Mouse (Mus musculus) neural tube, embryonic 11.5 days (tissue): ENCODE measurements at regions not wholly inside any gene's neighbourhood (a gene's known extent, or its start where the extent isn't known, plus 50 kb on each side); places are given as distances from the start of the nearest gene placed in this dataset.

ENCODE experiments used
- ATAC-seq: fragments of 200-750 bp; cut with Nextera tagmentation; 2 replicates; pipeline ENCODE4 v1.8.0; 2017; ENCODE audit warnings: moderate number of reproducible peaks, mild to moderate bottlenecking, moderate TSS enrichment, moderate library complexity; ENCODE audit not compliant: insufficient read depth, low FRiP score, low TSS enrichment
- DNase-seq: peaks from one replicate; pipeline ENCODE4 v3.0.0-alpha.2; 2015; ENCODE audit warnings: low spot score
- H3K27ac ChIP-seq: fragments of 300-500 bp; sonication (generic); 2 replicates; pipeline ENCODE4 v1.5.1; 2014; ENCODE audit warnings: low read depth, mild to moderate bottlenecking, low read length
- H3K27me3 ChIP-seq: fragments of 300-500 bp; sonication (generic); 2 replicates; pipeline ENCODE4 v1.6.1; 2014; ENCODE audit warnings: mild to moderate bottlenecking, low read length, mixed read lengths; ENCODE audit not compliant: control insufficient read depth, insufficient read depth
- H3K36me3 ChIP-seq: fragments of 300-500 bp; sonication (generic); 2 replicates; pipeline ENCODE4 v1.6.1; 2014; ENCODE audit warnings: mild to moderate bottlenecking, low read length, moderate library complexity, mixed read lengths; ENCODE audit not compliant: control insufficient read depth, insufficient read depth
- H3K4me1 ChIP-seq: fragments of 300-500 bp; sonication (generic); 2 replicates; pipeline ENCODE4 v1.6.1; 2014; ENCODE audit warnings: low read length, mixed read lengths; ENCODE audit not compliant: control insufficient read depth, insufficient read depth
- H3K4me2 ChIP-seq: fragments of 300-500 bp; sonication (generic); 2 replicates; pipeline ENCODE4 v1.6.1; 2014; ENCODE audit warnings: low read depth, mild to moderate bottlenecking, moderate library complexity
- H3K4me3 ChIP-seq: fragments of 300-500 bp; sonication (generic); 2 replicates; pipeline ENCODE4 v1.5.1; 2014; ENCODE audit warnings: low read depth, low read length
- H3K9ac ChIP-seq: fragments of 300-500 bp; sonication (generic); 2 replicates; pipeline ENCODE4 v1.6.1; 2014; ENCODE audit warnings: mild to moderate bottlenecking, low read length
- H3K9me3 ChIP-seq: fragments of 300-500 bp; sonication (generic); 2 replicates; pipeline ENCODE4 v1.6.1; 2016; ENCODE audit warnings: low read length; ENCODE audit not compliant: control insufficient read depth
- WGBS: fragments of 180-500 bp; shearing (Covaris S2); extraction: QIAGEN DNeasy Blood & Tissue Kit; methylation state at CpG from one replicate; pipeline ENCODE4 v1.1.7; 2014; 5-methylcytosine and 5-hydroxymethylcytosine counted together

DNA sequence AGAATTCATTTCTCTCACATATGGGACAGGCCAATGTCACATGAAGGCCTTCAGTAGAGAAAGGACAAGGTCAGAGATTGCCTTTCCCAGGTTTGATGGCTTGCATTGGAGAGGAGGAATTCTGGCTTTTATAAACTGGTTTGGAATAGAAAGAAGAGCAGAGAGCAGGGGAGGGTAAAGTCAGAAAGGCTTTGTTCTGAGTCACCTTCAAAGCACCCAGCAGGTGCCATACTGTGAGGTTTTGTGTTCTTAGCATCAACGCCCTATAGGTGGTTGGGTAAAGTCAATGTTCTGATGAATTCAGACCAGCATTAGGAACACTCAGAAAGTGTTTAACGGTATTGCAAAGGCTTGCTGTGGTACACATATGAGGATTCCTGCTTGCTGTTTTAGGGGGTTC lies 244.5 kb downstream of the Dact1 start:
- H3K9ac ChIP-seq: no peak overlapping the region
- H3K9me3 ChIP-seq: no peaks in the 10 kb centered on the region
- no peak overlapping the region for H3K4me2 ChIP-seq
- ATAC-seq (no peak), DNase-seq (no peak)
- no peak overlapping the region for H3K4me3 ChIP-seq
- H3K27me3 ChIP-seq: no peaks in the 10 kb centered on the region
- 63% methylated on average over 2 of the region's 2 CpGs for WGBS
- no peaks in the 10 kb centered on the region for H3K36me3 ChIP-seq
- H3K27ac ChIP-seq: no peak overlapping the region
- H3K4me1 ChIP-seq: no peaks in the 10 kb centered on the region

DNA sequence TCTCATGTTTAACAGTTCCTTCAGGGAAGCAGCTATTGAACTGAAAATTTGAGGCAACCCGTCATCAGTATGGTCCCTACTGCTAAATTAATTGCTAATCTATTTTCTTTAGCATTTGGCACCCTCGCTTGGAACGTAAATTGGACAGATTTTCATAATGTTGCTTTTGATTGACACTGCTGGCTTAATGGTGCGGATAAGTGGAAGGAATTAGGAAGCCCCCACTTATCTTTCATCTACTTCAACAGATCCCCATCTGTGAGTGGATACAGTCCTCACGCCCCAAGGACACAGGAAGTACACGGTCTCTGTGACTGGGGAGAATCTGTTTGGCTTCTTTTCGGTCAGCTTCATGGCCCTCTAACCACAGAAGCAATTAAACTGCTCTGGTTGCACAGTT lies 251.6 kb downstream of the Dact1 start:
- ATAC-seq (no peak), DNase-seq (no peak)

DNA sequence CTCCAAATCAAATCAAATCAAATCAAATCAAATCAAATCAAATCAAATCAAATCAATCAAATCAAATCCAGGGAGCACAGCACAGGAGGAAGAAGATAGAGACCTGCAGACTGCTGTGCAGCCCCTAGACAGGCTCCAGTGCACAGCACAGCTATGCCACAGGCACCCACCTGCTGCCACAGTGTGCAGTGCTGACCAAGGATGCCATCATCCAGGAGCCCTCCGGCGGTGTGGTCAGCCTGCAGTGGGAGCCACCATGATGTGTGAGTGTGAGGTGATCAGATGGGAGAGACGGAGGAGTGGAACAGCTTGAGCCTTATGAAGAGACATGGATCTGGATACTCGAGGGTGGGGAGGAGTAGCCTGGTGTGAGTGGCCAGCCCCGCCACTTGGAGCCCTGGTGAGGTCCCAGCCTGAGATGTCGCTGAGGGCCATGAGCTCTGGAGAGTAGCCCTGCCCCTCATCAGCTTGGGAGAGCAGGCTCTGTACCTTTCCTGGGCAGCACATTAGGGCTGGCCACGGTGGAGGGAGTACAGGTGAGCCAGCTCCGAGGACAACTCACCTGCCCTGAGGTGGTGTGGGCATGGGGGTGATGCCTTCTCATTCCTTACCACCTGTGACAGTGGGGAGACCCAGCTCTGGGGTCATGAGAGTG lies 252.4 kb downstream of the Dact1 start:
- Histone ChIP-seq H3K9me3 (no peaks in the 10 kb centered on the region), H3K36me3 (no peaks in the 10 kb centered on the region), H3K4me2 (no peak overlapping the region), H3K27me3 (no peaks in the 10 kb centered on the region), H3K27ac (no peak overlapping the region), H3K4me1 (no peaks in the 10 kb centered on the region), H3K9ac (no peak overlapping the region), H3K4me3 (no peak overlapping the region)
- WGBS: 88% methylated on average over 8 of the region's 8 CpGs
- DNase-seq (no peak), ATAC-seq (no peak)

More for the DNA sequence above, 251.6 kb downstream of the Dact1 start:
- Histone ChIP-seq H3K36me3 (no peaks in the 10 kb centered on the region), H3K27ac (no peak overlapping the region), H3K4me3 (no peak overlapping the region), H3K4me1 (no peaks in the 10 kb centered on the region), H3K9ac (no peak overlapping the region), H3K9me3 (no peaks in the 10 kb centered on the region), H3K4me2 (no peak overlapping the region), H3K27me3 (no peaks in the 10 kb centered on the region)
- 78% methylated on average over 7 of the region's 7 CpGs for WGBS

DNA sequence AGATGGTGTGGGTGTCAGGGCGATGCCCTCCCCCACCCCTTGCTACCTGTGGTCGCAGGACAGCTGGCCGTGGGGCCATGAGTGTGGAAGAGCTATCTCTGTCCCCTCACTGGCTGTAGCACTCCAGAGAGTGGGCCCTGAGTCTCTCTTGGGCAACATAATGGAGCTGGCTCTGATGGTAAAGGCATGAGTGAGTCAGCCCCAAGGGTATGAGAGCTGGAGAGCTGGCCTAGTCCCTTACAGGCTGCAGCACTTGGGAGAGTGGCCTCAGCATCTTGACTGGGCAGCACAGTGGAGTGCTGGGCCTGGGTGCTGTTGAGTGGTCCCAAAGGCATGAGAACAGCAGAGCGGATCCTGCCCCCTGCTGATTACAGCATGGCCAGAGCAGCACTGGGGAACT lies 253.5 kb downstream of the Dact1 start:
- H3K27me3 ChIP-seq: no peaks in the 10 kb centered on the region
- no peaks in the 10 kb centered on the region for H3K4me1 ChIP-seq
- ATAC-seq: no peak
- no peak overlapping the region for H3K4me2 ChIP-seq
- H3K4me3 ChIP-seq: no peak overlapping the region
- no peak for DNase-seq
- no peaks in the 10 kb centered on the region for H3K9me3 ChIP-seq
- WGBS: 95% methylated on average over 4 of the region's 4 CpGs
- no peak overlapping the region for H3K9ac ChIP-seq
- H3K36me3 ChIP-seq: no peaks in the 10 kb centered on the region
- H3K27ac ChIP-seq: no peak overlapping the region

DNA sequence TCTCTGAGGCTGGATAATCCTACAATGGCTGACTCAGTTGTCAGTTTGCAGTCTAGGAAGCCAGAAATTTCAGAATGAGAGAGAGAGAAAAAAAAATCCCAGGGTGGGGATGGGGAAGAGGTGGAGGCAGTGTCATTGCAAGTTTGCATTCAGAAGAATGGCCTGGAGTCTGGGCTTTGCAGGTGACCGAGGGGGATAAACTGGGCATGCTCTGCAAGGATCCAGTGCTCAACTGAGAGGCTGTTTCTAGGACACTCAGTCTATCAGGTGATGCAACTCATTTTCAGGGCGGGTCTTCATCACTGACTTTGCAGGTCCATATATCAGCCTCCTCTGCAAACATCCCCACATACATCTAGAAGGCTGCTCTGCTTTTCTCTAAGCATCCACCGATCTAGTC lies 256.7 kb downstream of the Dact1 start:
- DNase-seq (no peak), ATAC-seq (no peak)
- Histone ChIP-seq H3K4me3 (no peak overlapping the region), H3K27ac (no peak overlapping the region), H3K4me2 (no peak overlapping the region), H3K36me3 (no peaks in the 10 kb centered on the region), H3K4me1 (no peaks in the 10 kb centered on the region; the same call in 1 of the 2 replicates), H3K9ac (no peak overlapping the region), H3K27me3 (no peaks in the 10 kb centered on the region), H3K9me3 (no peaks in the 10 kb centered on the region)
- WGBS: 90% methylated on average over 3 of the region's 3 CpGs

DNA sequence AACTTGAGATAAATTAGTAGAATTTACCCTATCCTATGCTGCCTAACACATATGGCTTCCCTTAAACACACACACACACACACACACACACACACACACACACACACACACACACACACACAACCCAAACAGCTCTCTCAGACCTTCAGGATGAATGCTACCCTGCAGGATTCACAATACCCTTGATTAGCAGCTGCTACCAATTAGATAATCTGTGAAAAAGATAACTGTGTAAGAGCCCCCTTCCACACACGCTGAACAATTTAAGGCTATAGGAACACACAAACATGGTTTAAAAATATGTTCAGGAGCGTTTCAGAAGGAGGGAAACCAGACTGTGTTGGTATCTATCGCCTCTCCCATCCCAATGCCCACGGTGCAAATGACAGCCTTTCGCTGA lies 258.6 kb downstream of the Dact1 start:
- 89% methylated on average over 5 of the region's 5 CpGs for WGBS
- no peak for ATAC-seq
- H3K4me3 ChIP-seq: no peak overlapping the region

DNA sequence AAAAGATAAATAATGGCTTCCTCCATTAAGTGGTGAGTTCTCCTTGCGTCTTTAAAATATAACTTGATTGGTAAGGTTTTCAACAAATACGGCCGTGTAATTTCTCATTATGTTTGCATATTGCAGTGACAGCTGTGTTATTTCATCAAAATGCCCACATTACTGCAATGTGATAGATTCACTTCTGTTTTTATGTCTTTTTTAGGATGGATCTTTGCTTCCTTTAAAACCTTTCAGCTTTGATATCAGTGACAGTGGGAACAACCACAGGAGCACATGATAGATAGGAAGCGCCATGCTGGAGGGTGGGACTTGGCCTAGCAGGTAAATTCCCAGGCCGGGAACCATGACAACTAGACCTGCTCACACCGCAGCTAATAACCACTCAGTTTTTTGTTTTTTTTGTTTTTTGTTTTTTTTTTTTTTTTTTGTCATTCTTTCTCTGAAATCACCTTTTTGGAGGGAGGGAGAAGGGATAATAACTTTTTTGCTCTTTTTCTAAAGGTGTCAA lies 259.3 kb downstream of the Dact1 start:
- DNase-seq (no peak), ATAC-seq (no peak)
- H3K9me3 ChIP-seq: no peaks in the 10 kb centered on the region
- H3K4me2 ChIP-seq: no peak overlapping the region
- no peaks in the 10 kb centered on the region for H3K36me3 ChIP-seq
- WGBS: 79% methylated on average over 6 of the region's 6 CpGs
- H3K27me3 ChIP-seq: no peaks in the 10 kb centered on the region
- H3K4me3 ChIP-seq: no peak overlapping the region
- no peak overlapping the region for H3K9ac ChIP-seq
- no peak overlapping the region for H3K27ac ChIP-seq
- H3K4me1 ChIP-seq: peaks cover 4% of the 10 kb centered on the region

More for the DNA sequence above, 258.6 kb downstream of the Dact1 start:
- no peak overlapping the region for H3K9ac ChIP-seq
- DNase-seq: no peak
- H3K27me3 ChIP-seq: no peaks in the 10 kb centered on the region
- no peaks in the 10 kb centered on the region for H3K36me3 ChIP-seq
- no peak overlapping the region for H3K27ac ChIP-seq
- H3K9me3 ChIP-seq: no peaks in the 10 kb centered on the region
- peaks cover 4% of the 10 kb centered on the region for H3K4me1 ChIP-seq
- H3K4me2 ChIP-seq: no peak overlapping the region

DNA sequence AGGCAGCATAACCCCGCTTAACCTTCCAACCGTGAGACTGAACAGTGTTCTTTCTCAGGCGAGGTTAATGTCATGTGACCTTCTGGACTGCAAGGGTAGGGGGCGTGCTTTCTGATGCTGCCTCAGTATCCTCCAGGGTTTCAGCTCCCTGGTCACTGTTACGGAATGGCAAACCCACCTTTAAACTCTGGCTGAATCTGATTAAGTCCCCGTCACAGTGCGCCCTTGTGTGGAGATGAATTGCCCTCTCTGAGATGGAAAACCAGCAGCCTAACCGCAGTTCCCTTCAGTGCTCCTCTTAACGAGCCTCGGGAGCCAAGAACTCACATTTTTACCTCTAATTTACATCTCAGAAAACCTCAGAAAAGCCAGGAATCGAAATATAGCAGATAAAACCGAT lies 260.0 kb downstream of the Dact1 start:
- H3K9ac ChIP-seq: no peak overlapping the region
- no peaks in the 10 kb centered on the region for H3K9me3 ChIP-seq
- no peak for ATAC-seq
- no peak overlapping the region for H3K27ac ChIP-seq
- WGBS: 34% methylated on average over 12 of the region's 12 CpGs
- peaks cover 4% of the 10 kb centered on the region for H3K4me1 ChIP-seq
- H3K36me3 ChIP-seq: no peaks in the 10 kb centered on the region
- DNase-seq: peak; percentile 36
- no peaks in the 10 kb centered on the region for H3K27me3 ChIP-seq
- no peak overlapping the region for H3K4me2 ChIP-seq
- no peak overlapping the region for H3K4me3 ChIP-seq

DNA sequence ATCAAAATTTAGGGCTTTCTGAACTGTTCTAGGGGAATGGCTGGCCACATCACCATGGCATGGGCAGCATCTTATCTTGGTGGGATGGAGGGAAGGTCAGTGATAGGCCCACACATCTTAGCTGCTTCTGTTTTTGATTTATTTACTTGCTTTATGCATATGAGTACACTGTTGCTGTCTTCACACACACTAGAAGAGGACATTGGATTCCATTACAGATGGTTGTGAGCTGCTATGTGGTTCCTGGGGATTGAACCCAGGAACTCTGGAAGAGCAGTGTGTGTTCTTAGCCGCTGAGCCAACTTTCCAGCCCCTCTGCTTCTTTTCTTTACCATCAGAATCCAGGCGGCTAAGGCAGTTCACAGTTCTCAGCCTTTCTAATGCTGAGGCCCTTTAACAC lies 260.4 kb downstream of the Dact1 start:
- peaks cover 4% of the 10 kb centered on the region for H3K4me1 ChIP-seq
- no peak overlapping the region for H3K9ac ChIP-seq
- H3K36me3 ChIP-seq: no peaks in the 10 kb centered on the region
- H3K27ac ChIP-seq: no peak overlapping the region
- WGBS: 81% methylated on average over 2 of the region's 2 CpGs
- H3K27me3 ChIP-seq: no peaks in the 10 kb centered on the region
- no peaks in the 10 kb centered on the region for H3K9me3 ChIP-seq
- no peak overlapping the region for H3K4me3 ChIP-seq
- no peak overlapping the region for H3K4me2 ChIP-seq
- ATAC-seq (no peak), DNase-seq (no peak)
